Mouse (Mus musculus): ENCODE measurements around the gene Swap70. TPM values are rescaled to one million over a fixed set of nuclear protein-coding genes. Genes with fewer than 3 reads are reported as not detected.
"Not testable (repeated sequence)": the region's sequence is repeated elsewhere in the genome, so short reads cannot be mapped to it uniquely, and the experiment has no call there.

The Swap70 gene
- total and polyA plus RNA-seq, 2 experiments = 2.8 to 9.7 TPM

DNA sequence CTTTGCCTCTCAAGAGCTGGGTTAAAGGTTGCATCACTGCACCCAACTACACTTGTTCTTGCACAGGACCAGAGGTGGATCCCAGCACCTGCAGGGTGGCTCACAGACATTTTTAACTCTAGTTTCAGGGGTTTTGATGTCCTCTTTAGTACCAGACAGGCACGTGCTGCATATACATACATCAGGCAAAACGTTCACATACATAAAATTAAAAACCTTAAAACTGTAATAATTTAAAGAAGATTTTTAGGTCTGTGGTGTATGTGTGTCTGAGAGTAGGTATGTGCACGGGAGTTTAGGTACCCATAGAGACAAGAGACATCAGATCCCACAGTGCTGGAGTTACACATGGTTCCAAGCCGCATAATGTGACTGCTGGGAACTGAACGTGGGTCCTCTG lies 5.0 kb downstream of the Swap70 start:
- no peaks in the 10 kb centered on the region for H3K27me3 ChIP-seq (ENCODE audit: control insufficient read depth, insufficient read depth, low read length)
- H3K4me3 ChIP-seq (ENCODE audit: insufficient read depth, low read depth, low read length) = no peak overlapping the region
- H3K4me1 ChIP-seq (ENCODE audit: control insufficient read depth, insufficient read depth, low read length) = peaks cover 5% of the 10 kb centered on the region; the same call in 1 of the 2 replicates
- TF ChIP-seq CTCF (IDR thresholded peaks at IDR 0.05; ENCODE audit: low read depth, low read length) (no peak), POLR2A (IDR thresholded peaks at IDR 0.05; ENCODE audit: extremely low read depth, insufficient read depth, low read length) (no peak)
- 97% methylated on average over 5 of the region's 5 CpGs for WGBS
- peaks cover 13% of the 10 kb centered on the region for H3K79me2 ChIP-seq (ENCODE audit: control insufficient read depth, insufficient read depth, low read length)
- H3K9ac ChIP-seq (ENCODE audit: low read depth, low read length) = no peak overlapping the region
- H3K36me3 ChIP-seq (ENCODE audit: control insufficient read depth, insufficient read depth, low read length) = no peaks in the 10 kb centered on the region
- DNase-seq (ENCODE audit: extremely low read depth, low read depth, low spot score) = no peak
- no peak overlapping the region for H3K27ac ChIP-seq (replicated peaks; ENCODE audit: insufficient read depth, low read depth, low read length)

DNA sequence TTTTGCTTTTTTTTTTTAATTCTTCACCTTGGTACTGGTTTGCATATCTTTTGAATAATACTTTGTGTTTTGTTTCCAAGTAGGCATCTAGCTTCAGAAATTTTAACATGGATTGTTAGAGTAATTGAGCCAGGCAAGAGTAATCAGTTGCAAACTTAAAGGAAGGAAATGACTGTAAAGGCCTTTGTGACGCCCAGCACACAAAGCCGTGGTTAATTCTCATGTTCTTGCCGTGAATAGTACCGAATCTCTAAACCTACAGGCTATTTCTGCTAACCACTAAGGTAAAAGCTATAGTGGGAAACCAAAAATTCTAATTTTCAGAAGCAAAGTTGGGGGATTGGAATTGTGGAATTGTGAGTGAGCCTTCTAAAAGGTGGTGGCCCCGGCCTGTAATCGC lies 8.5 kb downstream of the Swap70 start:
- H3K9ac ChIP-seq (ENCODE audit: low read depth, low read length) = no peak overlapping the region
- H3K27me3 ChIP-seq (ENCODE audit: control insufficient read depth, insufficient read depth, low read length) = no peaks in the 10 kb centered on the region
- H3K4me1 ChIP-seq (ENCODE audit: control insufficient read depth, insufficient read depth, low read length) = no peaks in the 10 kb centered on the region
- H3K36me3 ChIP-seq (ENCODE audit: control insufficient read depth, insufficient read depth, low read length) = no peaks in the 10 kb centered on the region
- H3K79me2 ChIP-seq (ENCODE audit: control insufficient read depth, insufficient read depth, low read length) = peaks cover 9% of the 10 kb centered on the region
- H3K27ac ChIP-seq (replicated peaks; ENCODE audit: insufficient read depth, low read depth, low read length) = no peak overlapping the region
- TF ChIP-seq POLR2A (IDR thresholded peaks at IDR 0.05; ENCODE audit: extremely low read depth, insufficient read depth, low read length) = no peak
- TF ChIP-seq CTCF (IDR thresholded peaks at IDR 0.05; ENCODE audit: low read depth, low read length) = no peak
- DNase-seq (ENCODE audit: extremely low read depth, low read depth, low spot score) = no peak
- no peak overlapping the region for H3K4me3 ChIP-seq (ENCODE audit: insufficient read depth, low read depth, low read length)
- WGBS = 77% methylated on average over 6 of the region's 6 CpGs

DNA sequence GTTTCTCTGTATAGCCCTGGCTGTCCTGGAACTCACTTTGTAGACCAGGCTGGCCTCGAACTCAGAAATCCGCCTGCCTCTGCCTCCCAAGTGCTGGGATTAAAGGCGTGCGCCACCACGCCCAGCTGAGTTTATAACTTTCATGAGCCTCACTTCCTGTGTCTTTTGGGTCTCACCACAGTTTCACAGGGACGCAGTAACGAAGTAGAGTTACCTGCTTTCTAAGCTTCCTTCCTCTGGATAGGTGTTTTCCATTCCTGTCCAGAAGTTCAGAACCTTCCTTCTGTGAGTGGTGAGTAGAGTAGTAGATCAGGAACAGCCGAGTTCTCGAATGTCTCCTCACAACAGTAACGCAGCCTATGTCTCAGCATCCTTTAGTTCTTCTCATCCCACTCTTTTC lies 9.6 kb downstream of the Swap70 start:
- DNase-seq (ENCODE audit: extremely low read depth, low read depth, low spot score); H3K27me3 ChIP-seq (ENCODE audit: control insufficient read depth, insufficient read depth, low read length); H3K4me1 ChIP-seq (ENCODE audit: control insufficient read depth, insufficient read depth, low read length); H3K36me3 ChIP-seq (ENCODE audit: control insufficient read depth, insufficient read depth, low read length); H3K4me3 ChIP-seq (ENCODE audit: insufficient read depth, low read depth, low read length); H3K9ac ChIP-seq (ENCODE audit: low read depth, low read length); H3K27ac ChIP-seq (replicated peaks; ENCODE audit: insufficient read depth, low read depth, low read length): not testable (repeated sequence)
- peaks cover 13% of the 10 kb centered on the region; the same call in 1 of the 2 replicates for H3K79me2 ChIP-seq (ENCODE audit: control insufficient read depth, insufficient read depth, low read length)
- WGBS = over 99% methylated on average over 10 of the region's 10 CpGs

DNA sequence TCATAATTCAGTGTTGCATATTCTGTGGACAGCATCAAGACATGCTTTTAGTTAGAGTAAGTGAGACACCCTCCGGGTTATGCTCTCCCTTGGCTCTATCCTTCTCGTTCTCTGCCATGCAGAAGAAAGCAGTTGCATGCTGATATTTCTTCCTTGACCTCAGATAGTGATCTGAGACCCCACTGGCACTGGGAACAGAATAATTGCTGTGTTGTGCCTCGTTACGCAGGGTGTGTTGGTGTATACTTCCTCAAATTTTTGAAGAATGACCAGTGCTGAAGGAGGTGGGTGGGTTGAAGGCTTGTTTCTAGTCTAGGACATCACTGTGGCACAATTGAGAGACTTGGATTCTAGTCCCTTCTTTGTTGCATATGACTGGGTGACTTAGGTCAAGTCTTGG lies 14.6 kb downstream of the Swap70 start:
- Histone ChIP-seq H3K79me2 (ENCODE audit: control insufficient read depth, insufficient read depth, low read length) (peaks cover 18% of the 10 kb centered on the region; the same call in 1 of the 2 replicates), H3K36me3 (ENCODE audit: control insufficient read depth, insufficient read depth, low read length) (no peaks in the 10 kb centered on the region), H3K9ac (ENCODE audit: low read depth, low read length) (no peak overlapping the region), H3K27me3 (ENCODE audit: control insufficient read depth, insufficient read depth, low read length) (no peaks in the 10 kb centered on the region), H3K4me3 (ENCODE audit: insufficient read depth, low read depth, low read length) (no peak overlapping the region), H3K4me1 (ENCODE audit: control insufficient read depth, insufficient read depth, low read length) (peaks cover 2% of the 10 kb centered on the region; the same call in 1 of the 2 replicates), H3K27ac (replicated peaks; ENCODE audit: insufficient read depth, low read depth, low read length) (no peak overlapping the region)
- WGBS = 91% methylated on average over 4 of the region's 4 CpGs
- DNase-seq (ENCODE audit: extremely low read depth, low read depth, low spot score) = no peak
- no peak for TF ChIP-seq POLR2A (IDR thresholded peaks at IDR 0.05; ENCODE audit: extremely low read depth, insufficient read depth, low read length)

DNA sequence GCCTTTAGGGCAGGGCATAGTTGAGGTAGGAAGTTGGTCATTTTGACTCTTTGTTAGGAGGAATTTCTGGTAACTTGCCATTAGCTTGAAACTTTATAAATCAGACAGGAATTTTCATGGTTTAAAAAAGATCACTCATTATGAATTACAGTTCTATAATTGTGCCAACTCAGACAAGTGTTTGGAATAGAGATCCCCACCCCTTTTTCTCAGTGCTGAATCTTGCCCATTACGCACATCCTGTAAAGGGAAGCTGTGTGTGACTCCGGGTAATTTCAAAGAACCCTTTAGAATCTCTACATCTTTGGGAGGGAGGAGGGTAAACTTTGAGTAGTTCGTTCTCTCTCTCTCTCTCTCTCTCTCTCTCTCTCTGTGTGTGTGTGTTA lies 15.9 kb downstream of the Swap70 start:
- Histone ChIP-seq H3K27me3 (ENCODE audit: control insufficient read depth, insufficient read depth, low read length) (no peaks in the 10 kb centered on the region), H3K79me2 (ENCODE audit: control insufficient read depth, insufficient read depth, low read length) (peaks cover 13% of the 10 kb centered on the region; the same call in 1 of the 2 replicates), H3K9ac (ENCODE audit: low read depth, low read length) (no peak overlapping the region), H3K27ac (replicated peaks; ENCODE audit: insufficient read depth, low read depth, low read length) (no peak overlapping the region), H3K4me3 (ENCODE audit: insufficient read depth, low read depth, low read length) (no peak overlapping the region), H3K36me3 (ENCODE audit: control insufficient read depth, insufficient read depth, low read length) (no peaks in the 10 kb centered on the region), H3K4me1 (ENCODE audit: control insufficient read depth, insufficient read depth, low read length) (peaks cover 2% of the 10 kb centered on the region; the same call in 1 of the 2 replicates)
- no peak for TF ChIP-seq POLR2A (IDR thresholded peaks at IDR 0.05; ENCODE audit: extremely low read depth, insufficient read depth, low read length)
- no peak for TF ChIP-seq CTCF (IDR thresholded peaks at IDR 0.05; ENCODE audit: low read depth, low read length)
- no peak for DNase-seq (ENCODE audit: extremely low read depth, low read depth, low spot score)
- 62% methylated on average over 3 of the region's 3 CpGs for WGBS

DNA sequence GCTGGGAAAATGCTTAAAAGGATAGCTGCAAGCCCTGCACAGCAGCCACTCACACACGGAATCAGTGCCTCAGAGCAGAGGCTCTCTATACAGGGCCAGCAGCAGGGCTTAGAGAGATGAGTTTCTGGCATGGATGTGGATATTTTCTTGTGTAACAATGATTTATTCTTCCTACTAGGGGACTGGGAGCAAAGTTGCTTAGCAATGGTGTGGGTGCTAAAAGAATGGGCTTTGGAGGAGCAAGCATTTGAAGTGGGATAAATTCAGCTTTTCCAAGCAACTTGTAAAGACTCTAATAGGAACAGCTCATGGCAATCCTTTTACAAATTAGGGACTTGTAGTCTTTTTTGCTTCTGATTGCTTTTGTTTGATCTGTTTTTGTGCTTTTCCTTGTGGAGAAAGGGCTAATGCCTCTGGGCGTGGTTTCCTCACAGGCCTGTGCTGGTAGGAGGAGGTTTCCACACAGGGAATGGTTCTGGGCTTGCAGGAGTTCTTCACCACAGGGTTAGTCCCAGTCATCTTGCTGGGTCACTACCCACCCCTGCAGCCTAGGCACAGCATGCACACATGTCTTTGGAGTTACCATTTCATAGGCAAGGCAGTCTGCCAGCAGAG lies 16.4 kb downstream of the Swap70 start:
- H3K79me2 ChIP-seq (ENCODE audit: control insufficient read depth, insufficient read depth, low read length) = peaks cover 13% of the 10 kb centered on the region; the same call in 1 of the 2 replicates
- no peak overlapping the region for H3K9ac ChIP-seq (ENCODE audit: low read depth, low read length)
- no peak overlapping the region for H3K27ac ChIP-seq (replicated peaks; ENCODE audit: insufficient read depth, low read depth, low read length)
- H3K4me3 ChIP-seq (ENCODE audit: insufficient read depth, low read depth, low read length) = no peak overlapping the region
- TF ChIP-seq POLR2A (IDR thresholded peaks at IDR 0.05; ENCODE audit: extremely low read depth, insufficient read depth, low read length) (no peak), CTCF (IDR thresholded peaks at IDR 0.05; ENCODE audit: low read depth, low read length) (no peak)
- DNase-seq (ENCODE audit: extremely low read depth, low read depth, low spot score) = no peak
- no peaks in the 10 kb centered on the region for H3K27me3 ChIP-seq (ENCODE audit: control insufficient read depth, insufficient read depth, low read length)
- no peaks in the 10 kb centered on the region for H3K36me3 ChIP-seq (ENCODE audit: control insufficient read depth, insufficient read depth, low read length)
- peaks cover 2% of the 10 kb centered on the region; the same call in 1 of the 2 replicates for H3K4me1 ChIP-seq (ENCODE audit: control insufficient read depth, insufficient read depth, low read length)
- WGBS = 76% methylated on average over 2 of the region's 2 CpGs

Data from liver, adult 2 months (tissue).